Mouse (Mus musculus) hindbrain, embryonic 16.5 days (tissue): ENCODE data around the gene Depdc5. TPM values are rescaled to one million over a fixed set of nuclear protein-coding genes. Genes with fewer than 3 reads are reported as not detected.

Experiments used
- ATAC-seq: fragments of 200-750 bp; cut with Nextera tagmentation; 2 replicates; pipeline ENCODE4 v1.8.0; 2017; ENCODE audit warnings: moderate TSS enrichment, moderate library complexity
- H3K27ac ChIP-seq: fragments of 300-500 bp; sonication (generic); 2 replicates; pipeline ENCODE4 v1.5.1; 2014; ENCODE audit warnings: low read depth, mild to moderate bottlenecking, control low read depth, low read length, moderate library complexity
- H3K27me3 ChIP-seq: fragments of 300-500 bp; sonication (generic); replicated peaks from 2 replicates; pipeline ENCODE4 v1.6.1; 2014; ENCODE audit warnings: low read length; ENCODE audit not compliant: control insufficient read depth, insufficient read depth
- H3K36me3 ChIP-seq: fragments of 300-500 bp; sonication (generic); 2 replicates; pipeline ENCODE4 v1.6.1; 2014; ENCODE audit warnings: mild to moderate bottlenecking, low read length, moderate library complexity, mixed read lengths; ENCODE audit not compliant: control insufficient read depth, insufficient read depth
- H3K4me1 ChIP-seq: fragments of 300-500 bp; sonication (generic); 2 replicates; pipeline ENCODE4 v1.6.1; 2014; ENCODE audit warnings: low read depth, low read length; ENCODE audit not compliant: control insufficient read depth, insufficient read depth
- H3K4me2 ChIP-seq: fragments of 300-500 bp; sonication (generic); 2 replicates; pipeline ENCODE4 v1.6.1; 2014; ENCODE audit warnings: mild to moderate bottlenecking, low read length, control low read depth, moderate library complexity
- H3K4me3 ChIP-seq: fragments of 300-500 bp; sonication (generic); 2 replicates; pipeline ENCODE4 v1.5.1; 2014; ENCODE audit warnings: mild to moderate bottlenecking, low read length, control low read depth, moderate library complexity
- H3K9ac ChIP-seq: fragments of 300-500 bp; sonication (generic); 2 replicates; pipeline ENCODE4 v1.6.1; 2014; ENCODE audit warnings: low read depth, mild to moderate bottlenecking, control low read depth, low read length, moderate library complexity
- H3K9me3 ChIP-seq: fragments of 300-500 bp; sonication (generic); 2 replicates; pipeline ENCODE4 v1.6.1; 2014; ENCODE audit warnings: mild to moderate bottlenecking, low read length, moderate library complexity; ENCODE audit not compliant: control insufficient read depth
- WGBS: fragments of 180-500 bp; shearing (Covaris S2); extraction: QIAGEN DNeasy Blood & Tissue Kit; methylation state at CpG from one replicate; pipeline ENCODE4 v1.1.7; 2014; 5-methylcytosine and 5-hydroxymethylcytosine counted together
- polyA plus RNA-seq: library from polyadenylated mRNA; unstranded; fragments of >200 nt; fragmentation: Nextera tagmentation; extraction: Ambion mirVana; gene quantifications from 2 replicates; pipeline ENCODE4 v1.2.1, GENCODE M21; 2015

Gene Depdc5
- polyA plus RNA-seq, 1 experiment from 2014 or later: 21.5 TPM

DNA sequence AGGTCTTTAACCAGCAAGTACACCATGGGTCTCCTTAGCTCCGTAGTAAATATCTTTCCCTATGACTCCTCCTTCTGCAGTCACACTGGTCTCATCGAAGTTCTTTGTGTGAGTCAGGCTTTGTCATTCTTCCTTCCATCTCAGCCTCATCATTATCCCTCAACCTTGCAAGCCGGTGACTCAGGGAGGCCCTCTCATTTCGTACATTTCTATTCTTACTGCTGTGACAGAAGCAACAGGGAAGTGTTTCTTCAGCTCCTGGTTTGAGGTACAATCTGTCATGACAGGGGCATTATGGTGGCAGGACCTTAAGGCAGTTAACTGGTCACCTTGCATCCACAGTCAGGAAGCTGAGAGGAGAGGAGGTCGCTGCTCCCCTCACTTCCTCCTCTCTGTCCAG, 139.3 kb downstream of the Depdc5 start:
- Histone ChIP-seq H3K36me3 (no peaks in the 10 kb centered on the region), H3K27me3 (no peaks in the 10 kb centered on the region), H3K4me3 (no peak overlapping the region), H3K27ac (no peak overlapping the region), H3K4me1 (peaks cover 18% of the 10 kb centered on the region), H3K4me2 (no peak overlapping the region), H3K9ac (no peak overlapping the region), H3K9me3 (no peaks in the 10 kb centered on the region)
- no peak for ATAC-seq
- 86% methylated on average over 5 of the region's 5 CpGs for WGBS

GRCm38 (mm10) chr5:33003500-33003899, 140.0 kb downstream of the Depdc5 start:
- Histone ChIP-seq H3K27me3 (no peaks in the 10 kb centered on the region), H3K9ac (no peak overlapping the region), H3K27ac (no peak overlapping the region), H3K4me2 (no peak overlapping the region), H3K36me3 (no peaks in the 10 kb centered on the region), H3K4me1 (peaks cover 18% of the 10 kb centered on the region), H3K9me3 (no peaks in the 10 kb centered on the region), H3K4me3 (no peak overlapping the region)
- no peak for ATAC-seq
- 78% methylated on average over 6 of the region's 6 CpGs for WGBS

- Histone ChIP-seq H3K4me3 (no peak overlapping the region), H3K4me2 (no peak overlapping the region), H3K4me1 (peaks cover 18% of the 10 kb centered on the region), H3K27ac (no peak overlapping the region), H3K9me3 (no peaks in the 10 kb centered on the region), H3K36me3 (no peaks in the 10 kb centered on the region), H3K9ac (no peak overlapping the region), H3K27me3 (no peaks in the 10 kb centered on the region)
- no peak for ATAC-seq
- WGBS: 68% methylated on average over 4 of the region's 4 CpGs
Measured at GRCm38 (mm10) chr5:33004110-33004509, 140.6 kb downstream of the Depdc5 start.

GRCm38 (mm10) chr5:33005442-33006145, 142.1 kb downstream of the Depdc5 start:
- H3K9me3 ChIP-seq: no peaks in the 10 kb centered on the region
- no peak overlapping the region for H3K9ac ChIP-seq
- no peak overlapping the region for H3K4me2 ChIP-seq
- H3K36me3 ChIP-seq: no peaks in the 10 kb centered on the region
- H3K27me3 ChIP-seq: no peaks in the 10 kb centered on the region
- peak overlapping the region; percentile 78 for H3K27ac ChIP-seq
- peaks cover 22% of the 10 kb centered on the region for H3K4me1 ChIP-seq
- ATAC-seq: peak; percentile 63
- 54% methylated on average over 11 of the region's 11 CpGs for WGBS
- H3K4me3 ChIP-seq: no peak overlapping the region

- ATAC-seq: peak; percentile 79
- no peaks in the 10 kb centered on the region for H3K36me3 ChIP-seq
- H3K9ac ChIP-seq: no peak overlapping the region
- H3K9me3 ChIP-seq: no peaks in the 10 kb centered on the region
- H3K4me1 ChIP-seq: peaks cover 33% of the 10 kb centered on the region
- H3K4me3 ChIP-seq: no peak overlapping the region
- WGBS: 31% methylated on average over 8 of the region's 8 CpGs
- H3K27me3 ChIP-seq: no peaks in the 10 kb centered on the region
- peak overlapping the region; percentile 78 for H3K27ac ChIP-seq
- no peak overlapping the region for H3K4me2 ChIP-seq
Measured at GRCm38 (mm10) chr5:33006670-33007069, 143.2 kb downstream of the Depdc5 start.

- peak overlapping the region; percentile 36; the same call in 1 of the 2 replicates for H3K27ac ChIP-seq
- WGBS: 62% methylated on average over 4 of the region's 4 CpGs
- H3K36me3 ChIP-seq: no peaks in the 10 kb centered on the region
- no peak overlapping the region for H3K4me2 ChIP-seq
- peaks cover 33% of the 10 kb centered on the region for H3K4me1 ChIP-seq
- no peak overlapping the region for H3K4me3 ChIP-seq
- H3K9me3 ChIP-seq: no peaks in the 10 kb centered on the region
- ATAC-seq: no peak
- H3K9ac ChIP-seq: no peak overlapping the region
- H3K27me3 ChIP-seq: no peaks in the 10 kb centered on the region
Measured at GRCm38 (mm10) chr5:33007371-33007770, 143.9 kb downstream of the Depdc5 start.

DNA sequence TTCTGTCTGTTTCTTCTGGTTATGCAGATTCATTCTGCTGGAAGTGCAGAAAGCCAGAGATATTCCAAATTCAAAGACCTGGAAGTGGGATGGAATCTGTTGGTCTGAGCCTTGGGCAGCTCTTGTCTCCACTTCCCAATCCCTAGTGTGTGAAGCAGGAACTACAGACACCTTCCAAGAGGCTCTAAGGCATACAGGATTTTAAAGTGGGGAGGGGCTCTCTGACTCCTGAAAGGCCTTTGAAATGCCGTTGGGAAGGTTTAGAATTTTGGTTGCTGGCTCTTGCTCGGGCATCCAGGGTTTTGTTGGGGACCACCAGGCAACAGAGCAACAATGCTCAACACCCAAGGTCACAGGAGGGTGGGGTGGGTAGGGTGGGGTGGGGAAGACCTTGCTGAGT, 145.8 kb downstream of the Depdc5 start:
- H3K36me3 ChIP-seq: no peaks in the 10 kb centered on the region
- no peak overlapping the region for H3K27ac ChIP-seq
- H3K9ac ChIP-seq: no peak overlapping the region
- ATAC-seq: no peak
- no peaks in the 10 kb centered on the region for H3K9me3 ChIP-seq
- WGBS: 44% methylated on average over 2 of the region's 2 CpGs
- H3K4me3 ChIP-seq: no peak overlapping the region
- H3K4me1 ChIP-seq: peaks cover 33% of the 10 kb centered on the region
- no peak overlapping the region for H3K4me2 ChIP-seq
- no peaks in the 10 kb centered on the region for H3K27me3 ChIP-seq

GRCm38 (mm10) chr5:33009818-33010812, 146.6 kb downstream of the Depdc5 start:
- Histone ChIP-seq H3K27me3 (no peaks in the 10 kb centered on the region), H3K27ac (peak overlapping the region; percentile 74), H3K36me3 (no peaks in the 10 kb centered on the region), H3K9ac (no peak overlapping the region), H3K9me3 (no peaks in the 10 kb centered on the region), H3K4me1 (peaks cover 33% of the 10 kb centered on the region), H3K4me2 (no peak overlapping the region), H3K4me3 (no peak overlapping the region)
- ATAC-seq: no peak
- 77% methylated on average over 14 of the region's 14 CpGs for WGBS
